Mouse (Mus musculus): ENCODE results near the gene Rbfox1.

DNA sequence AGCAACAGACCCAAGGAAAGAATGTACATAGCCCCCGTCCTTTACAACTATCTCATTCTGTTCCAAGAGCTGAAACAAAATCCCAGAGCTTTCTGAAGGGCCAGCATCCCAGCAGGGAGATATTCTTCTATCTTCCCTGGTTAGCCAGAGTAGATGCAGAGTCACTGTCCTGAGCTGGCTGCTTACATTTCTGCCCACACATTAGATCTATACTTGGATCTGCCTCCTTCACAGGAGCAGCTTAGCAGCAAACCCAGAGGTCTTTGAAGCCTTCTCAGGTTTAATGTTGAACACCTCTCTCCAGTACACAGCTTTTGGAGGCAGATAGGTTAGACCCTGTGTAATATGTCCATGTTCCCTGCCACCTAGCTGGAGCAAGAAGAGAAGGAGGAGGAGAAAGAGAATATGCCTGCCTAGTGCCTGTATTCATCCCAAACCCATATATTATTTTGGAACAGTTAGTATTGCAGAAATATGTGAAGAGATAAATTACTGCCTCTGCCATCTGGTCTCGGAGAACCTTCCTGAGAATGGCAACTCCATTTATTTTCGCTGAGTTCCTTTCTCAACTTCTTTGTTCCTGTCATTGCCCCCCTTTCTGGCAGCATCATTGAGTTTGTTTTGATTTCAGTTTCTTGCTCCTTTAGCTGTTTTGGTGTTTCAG is 640.5 kb downstream of the Rbfox1 start:
- no peak for TF ChIP-seq CTCF (IDR thresholded peaks at IDR 0.05; ENCODE audit: borderline replicate concordance, insufficient read depth, low read length)
- no peak for TF ChIP-seq POLR2A (IDR thresholded peaks at IDR 0.05; ENCODE audit: low read depth, low read length)
